Mouse (Mus musculus): Measurements from ENCODE around the gene Dand5.
"Not testable (repeated sequence)": the region's sequence is repeated elsewhere in the genome, so short reads cannot be mapped to it uniquely, and the experiment has no call there.

The Dand5 gene

DNA sequence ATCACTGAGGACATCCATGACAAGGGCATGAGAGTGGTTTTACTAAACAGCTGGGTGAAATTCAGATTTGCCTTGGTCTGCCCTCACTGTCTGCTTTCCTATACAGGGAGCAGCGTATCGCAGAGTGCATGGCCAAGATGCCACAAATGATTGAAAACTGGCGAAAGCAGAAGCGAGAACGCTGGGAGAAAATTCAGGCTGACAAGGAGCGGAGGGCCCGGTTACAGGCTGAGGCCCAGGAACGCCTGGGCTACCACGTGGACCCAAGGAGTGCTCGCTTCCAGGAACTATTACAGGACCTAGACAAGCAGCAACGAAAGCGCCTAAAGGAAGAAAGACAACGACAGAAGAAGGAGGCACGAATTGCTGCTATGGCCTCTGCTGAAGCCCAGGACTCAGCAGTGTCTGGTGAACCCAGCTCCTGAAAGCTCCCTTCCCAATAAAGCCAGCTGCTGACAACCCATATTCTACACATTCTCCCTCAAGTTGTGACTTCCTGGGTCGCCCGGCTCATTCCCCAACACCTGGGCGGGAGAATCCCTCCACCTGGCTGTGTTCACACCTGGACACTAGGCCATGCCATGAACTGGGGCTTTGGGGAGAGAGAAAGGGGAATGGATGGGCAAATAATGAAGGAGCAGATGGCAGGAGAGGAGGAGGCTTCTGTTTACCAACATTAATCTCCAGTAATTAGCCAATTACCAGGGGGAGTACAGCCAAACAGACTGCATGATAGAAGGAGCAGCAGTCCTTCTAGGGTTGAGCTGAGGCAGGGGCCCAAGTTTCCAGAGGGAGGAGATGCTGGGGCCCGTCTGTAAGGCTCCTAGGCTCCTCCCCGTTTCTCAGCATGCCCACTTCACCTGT, 11.6 kb upstream of the Dand5 start:
- DNase-seq, result no peak

DNA sequence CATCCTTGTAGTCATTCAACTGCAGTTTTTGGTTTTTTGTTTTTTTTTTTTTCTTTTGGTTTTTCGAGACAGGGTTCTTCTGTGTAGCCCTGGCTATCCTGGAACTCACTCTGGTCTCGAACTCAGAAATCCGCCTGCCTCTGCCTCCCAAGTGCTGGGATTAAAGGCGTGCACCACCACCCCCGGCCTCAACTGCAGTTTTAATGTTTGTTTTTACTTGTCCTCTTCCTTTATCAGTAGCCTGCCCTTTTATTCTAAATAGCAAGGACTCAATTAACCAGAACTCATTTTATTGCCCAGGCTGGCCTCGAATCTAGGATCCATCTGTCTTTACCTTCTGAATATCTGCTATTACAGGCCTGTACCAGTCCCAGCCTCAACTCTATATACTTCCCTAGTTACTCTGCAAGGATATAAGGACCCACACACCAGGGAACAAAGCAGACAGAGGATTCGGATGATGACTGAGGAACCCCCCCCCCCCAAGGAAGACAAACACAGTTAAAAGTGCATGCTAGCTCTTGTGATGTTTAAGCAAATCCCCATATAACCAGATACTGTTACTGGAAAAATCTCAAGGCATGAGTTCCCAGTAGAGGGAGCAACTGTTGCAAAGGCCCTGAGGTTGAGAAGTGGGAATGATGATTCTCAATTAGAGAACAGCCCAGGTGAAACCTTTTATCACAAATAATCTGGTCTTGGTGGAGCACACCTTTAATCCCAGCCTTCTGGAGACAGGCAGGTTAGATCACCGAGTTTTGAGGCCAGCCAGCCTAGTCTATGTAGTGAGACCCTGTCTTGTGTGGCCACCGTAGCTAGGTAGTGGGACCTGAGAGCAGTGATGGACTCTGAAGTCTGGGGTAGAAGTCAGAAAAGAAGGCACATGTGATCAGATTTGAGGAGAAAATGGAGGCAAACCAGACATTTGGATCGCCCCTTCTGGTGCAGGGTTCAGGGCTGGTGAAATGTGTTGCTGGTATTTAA, 10.4 kb upstream of the Dand5 start:
- DNase-seq, result no peak

DNA sequence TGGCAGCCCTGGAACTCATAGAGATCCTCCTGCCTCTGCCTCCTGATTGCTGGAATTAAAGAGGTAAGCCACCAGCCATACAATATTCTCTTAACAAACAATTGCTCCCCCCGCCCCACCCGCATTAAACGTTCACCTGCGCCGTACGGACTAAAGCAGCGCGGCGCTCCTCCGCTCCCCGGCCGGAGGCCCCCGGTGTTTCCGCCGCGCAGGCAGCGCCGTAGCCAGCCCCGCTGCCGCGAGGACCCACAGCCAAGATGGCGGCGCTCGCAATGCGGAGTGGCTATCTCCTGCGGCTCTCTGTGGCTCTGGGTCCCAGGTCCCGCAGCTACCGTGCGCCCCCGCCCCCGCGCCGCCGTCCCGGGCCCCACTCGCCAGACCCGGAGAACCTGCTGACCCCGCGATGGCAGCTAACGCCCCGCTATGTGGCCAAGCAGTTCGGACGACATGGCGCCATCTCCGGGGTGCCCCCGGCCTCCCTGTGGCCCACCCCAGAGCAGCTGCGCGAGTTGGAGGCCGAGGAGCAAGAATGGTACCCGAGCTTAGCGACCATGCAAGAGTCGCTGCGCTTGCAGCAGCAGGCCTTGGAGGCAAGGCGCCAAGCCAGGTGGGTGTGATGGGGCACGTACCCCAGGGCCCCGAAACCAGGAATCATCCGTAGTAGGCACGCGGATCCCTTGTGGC, 9.6 kb upstream of the Dand5 start:
- peak; percentile 77 to 92 for DNase-seq

- DNase-seq, result peak; percentile 28 to 50
Measured at GRCm38 (mm10) chr8:84831490-84831889, 8.9 kb upstream of the Dand5 start, which contains the start of gene Gadd45gip1. TSS of gene Gadd45gip1 (plus strand) at chr8:84831522.

GRCm38 (mm10) chr8:84826518-84826917, 3.9 kb upstream of the Dand5 start:
- DNase-seq, result not testable (repeated sequence)

DNA sequence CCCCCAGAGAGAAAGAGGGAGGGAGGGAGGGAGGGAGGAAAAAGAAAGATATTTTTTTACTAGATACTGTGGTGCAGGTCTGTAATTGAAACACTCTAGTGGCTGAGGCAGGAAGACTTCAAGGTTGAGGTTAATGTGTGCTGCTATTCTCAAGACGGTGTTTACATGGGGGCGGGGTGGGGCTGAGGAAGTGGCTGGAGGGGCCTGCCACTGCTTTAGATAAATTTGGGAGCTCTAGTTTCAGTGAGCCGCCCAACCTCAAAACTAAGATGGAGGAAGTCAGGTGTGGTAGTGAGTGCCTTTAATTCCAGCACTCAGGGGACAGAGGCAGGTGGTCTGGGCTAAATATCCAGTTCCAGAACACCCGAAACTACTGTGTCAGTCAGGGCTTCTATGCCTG, 3.0 kb upstream of the Dand5 start:
- no peak for DNase-seq

DNA sequence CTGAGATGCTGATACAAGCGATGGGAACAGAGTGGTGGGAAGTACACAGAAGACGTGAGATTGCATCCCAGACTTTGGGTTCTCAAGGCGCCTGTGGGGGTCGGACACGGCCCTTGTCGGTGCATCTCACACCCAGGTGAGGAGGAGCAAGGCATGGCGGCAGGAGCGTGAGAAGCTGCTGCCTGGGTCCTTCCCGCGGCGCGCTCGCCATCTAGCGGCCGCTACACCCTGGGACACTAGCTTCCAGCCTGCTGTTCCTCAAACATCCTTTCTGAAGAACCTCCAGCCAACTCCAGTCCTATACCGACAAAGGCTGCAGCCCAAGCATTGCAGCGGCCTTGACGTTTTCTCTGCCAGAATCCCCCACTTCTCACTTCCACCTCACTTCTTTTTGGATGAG, 1.0 kb upstream of the Dand5 start:
- DNase-seq, result peak; percentile 58 to 83

- no peak for DNase-seq
Measured at GRCm38 (mm10) chr8:84816117-84816516, 6.5 kb downstream of the Dand5 start.

DNA sequence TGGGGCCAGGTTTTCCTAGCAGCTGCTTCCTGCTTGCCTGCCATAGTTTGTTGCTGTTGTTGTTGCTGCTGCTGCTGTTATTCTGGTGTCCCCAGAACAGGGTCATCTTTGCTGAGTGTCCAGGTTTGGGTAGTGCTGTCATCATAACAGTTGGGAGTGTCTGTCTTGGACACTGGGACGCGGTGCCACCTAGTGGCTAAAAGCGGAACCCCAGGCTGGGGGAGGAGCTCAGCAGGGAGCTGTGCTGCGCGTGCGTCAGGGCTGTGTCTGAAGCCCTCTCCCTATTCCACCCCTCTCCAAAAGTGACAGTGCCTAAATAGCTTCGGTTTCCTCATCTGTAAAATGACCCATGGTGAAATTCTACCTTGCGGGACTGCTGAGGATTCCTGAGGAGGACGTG, 7.1 kb downstream of the Dand5 start:
- peak; percentile 90 to 98 for DNase-seq

DNA sequence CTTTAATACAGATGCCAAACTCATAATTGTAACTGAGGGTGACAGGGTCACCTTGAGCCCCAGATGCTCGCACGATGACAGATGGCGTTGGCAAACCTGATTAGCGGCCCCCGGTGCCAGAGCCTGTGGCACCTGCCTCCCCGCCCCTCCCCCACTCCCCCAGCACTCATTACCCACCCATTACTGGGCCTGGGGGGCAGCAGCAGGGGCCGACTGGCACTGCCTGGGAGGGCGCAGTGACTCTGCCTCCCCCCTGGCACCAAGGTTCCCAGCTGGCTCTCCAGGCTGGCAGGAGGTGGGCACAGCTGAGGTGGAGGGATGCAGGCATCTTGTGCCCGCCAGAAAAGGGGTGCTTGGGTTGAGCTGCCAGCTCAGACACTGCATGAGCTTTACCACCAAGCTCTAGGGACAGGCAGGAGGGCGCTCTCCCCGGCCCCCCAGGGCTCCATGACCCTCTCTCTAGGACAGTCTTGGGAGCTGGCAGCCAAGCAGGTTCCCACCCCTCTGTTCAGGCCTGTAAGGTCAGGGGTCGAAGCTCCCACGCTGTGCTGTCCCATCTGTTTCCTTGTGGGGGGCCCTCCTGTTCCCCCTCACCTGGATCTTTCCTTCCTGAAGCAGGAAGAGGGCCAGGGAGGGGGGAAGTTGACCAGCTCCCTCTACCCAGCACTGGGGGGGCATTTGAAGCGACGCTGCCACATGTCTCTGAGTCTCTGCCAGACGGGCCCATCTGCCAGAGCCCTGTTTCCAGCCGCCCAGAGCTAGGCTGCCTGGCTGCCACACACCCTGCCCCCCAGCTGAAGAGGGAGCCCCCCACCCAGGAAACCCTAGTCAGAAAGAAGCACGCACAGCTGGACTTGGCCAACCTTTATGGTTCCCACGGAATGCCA, 7.8 kb downstream of the Dand5 start:
- no peak for DNase-seq

DNA sequence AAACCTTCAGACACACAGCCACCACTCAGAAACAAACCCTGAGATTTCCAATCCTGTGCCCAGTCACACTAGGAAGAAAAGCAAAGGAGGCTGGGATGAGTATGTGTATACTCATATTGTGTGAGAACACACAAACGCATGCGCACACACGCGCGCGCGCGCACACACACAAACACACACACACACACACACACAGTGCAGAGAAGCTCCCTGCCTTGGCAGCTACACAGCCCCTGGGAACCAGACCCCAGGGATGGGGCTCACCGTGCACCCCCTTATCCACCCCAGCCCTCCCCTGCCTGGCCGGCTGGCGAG, 8.4 kb downstream of the Dand5 start:
- DNase-seq, result no peak

- no peak for DNase-seq
Measured at GRCm38 (mm10) chr8:84813830-84814229, 8.8 kb downstream of the Dand5 start.

DNA sequence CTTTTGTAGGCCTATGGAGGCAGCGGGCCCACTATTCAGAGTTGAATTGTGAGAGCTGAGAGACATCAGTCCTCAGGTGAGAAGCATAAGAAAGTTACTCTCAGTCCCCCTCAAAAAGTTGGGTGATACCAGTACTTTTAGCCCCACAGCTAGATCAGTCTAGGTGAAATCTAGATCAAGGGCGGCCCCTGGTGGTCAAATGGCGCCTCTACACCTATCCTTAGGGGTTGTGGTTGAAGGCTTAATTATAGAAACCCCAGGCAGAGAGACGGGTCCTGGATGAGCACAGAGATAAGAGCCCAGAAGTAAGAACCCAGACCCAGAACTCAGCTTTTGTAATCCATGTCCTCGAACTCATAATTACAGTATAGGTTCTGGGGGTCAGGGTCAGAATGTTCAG, 9.6 kb downstream of the Dand5 start:
- DNase-seq, result peak; percentile 76 to 92

DNA sequence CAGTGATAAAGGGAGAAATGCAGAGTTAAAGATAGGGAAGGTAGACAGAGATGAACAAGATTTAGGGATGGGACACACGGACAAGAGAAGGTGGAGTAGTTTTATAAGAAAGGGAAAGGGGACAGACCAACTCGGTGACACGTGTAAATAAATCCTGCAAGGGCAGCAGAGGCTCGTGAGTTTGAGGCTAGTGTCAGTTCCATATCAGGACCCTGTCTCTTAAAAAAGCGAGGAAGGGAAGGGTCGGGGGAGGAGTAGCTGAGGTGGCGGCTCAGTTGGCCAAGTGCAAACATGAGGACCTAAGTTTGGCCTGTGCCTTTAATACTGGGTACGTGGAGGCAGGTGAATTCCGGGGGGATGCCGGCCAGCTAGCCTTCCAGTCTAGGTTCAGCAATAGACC, 11.3 kb downstream of the Dand5 start:
- DNase-seq, result no peak

DNA sequence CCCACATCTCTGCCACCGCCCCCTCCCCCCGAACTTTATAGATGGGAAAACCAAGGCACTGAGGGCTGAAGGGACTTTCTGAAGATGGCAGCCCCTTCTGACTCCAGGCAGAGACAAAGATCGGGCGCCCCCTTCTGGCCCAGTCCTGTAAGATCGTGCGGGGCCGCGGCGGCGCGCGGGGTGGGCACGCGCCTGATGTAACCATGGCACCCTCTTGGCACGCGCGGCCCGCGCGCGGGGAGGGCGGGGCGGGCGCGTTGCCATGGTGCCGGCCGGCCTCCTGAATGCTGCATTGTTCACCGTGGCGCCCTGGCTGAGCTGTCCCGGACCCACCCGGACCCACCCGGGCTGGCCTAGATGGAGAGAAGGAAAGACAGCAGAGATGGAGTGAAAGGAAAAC, 11.7 kb downstream of the Dand5 start:
- DNase-seq, result peak; percentile 88 to 95

GRCm38 (mm10) chr8:84809941-84810280, 12.7 kb downstream of the Dand5 start:
- DNase-seq, result no peak

GRCm38 (mm10) chr8:84809109-84809940, 13.3 kb downstream of the Dand5 start:
- no peak for DNase-seq

GRCm38 (mm10) chr8:84806031-84806430, 16.6 kb downstream of the Dand5 start:
- DNase-seq, result no peak

DNA sequence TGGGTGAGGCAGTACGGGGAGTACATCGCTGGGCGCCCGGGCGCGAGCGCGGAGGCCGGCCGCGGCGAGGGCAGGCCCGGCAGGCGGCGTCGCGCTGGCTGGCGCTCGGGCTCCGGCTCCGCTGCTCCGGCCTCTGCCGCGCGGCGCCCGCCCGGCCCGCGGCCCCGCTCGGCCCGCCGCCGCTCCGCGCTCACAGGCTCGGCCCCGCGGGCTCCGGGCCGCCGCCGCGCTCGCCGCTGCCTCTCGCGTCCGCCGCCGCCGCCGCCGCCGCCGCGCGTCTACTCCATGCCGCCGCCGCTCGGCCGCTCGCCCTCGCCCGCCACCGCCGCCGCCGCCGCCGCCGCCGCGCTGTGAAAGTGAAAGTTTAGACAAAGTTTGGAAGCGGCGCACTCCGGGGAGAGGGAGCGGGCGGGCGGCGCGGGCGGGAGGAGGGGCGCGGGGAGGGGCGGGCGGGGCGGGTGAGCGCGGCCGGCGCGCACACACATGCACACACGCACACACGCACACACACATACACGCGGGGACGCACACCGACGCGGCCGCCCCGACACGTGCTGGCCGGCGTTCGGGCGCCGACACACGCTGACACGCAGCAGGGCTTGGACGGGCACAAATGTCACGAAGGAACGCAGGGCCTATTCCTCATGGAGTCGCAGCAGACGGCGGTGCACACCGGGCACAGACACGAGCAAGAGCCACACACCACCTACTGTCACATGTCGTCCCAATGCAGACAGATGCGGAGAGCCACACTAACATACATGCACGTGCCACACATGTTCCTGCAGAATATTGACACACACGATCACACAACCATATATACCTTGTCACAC, 22.4 kb downstream of the Dand5 start, which contains the start of gene Nfix:
Nfix (minus strand) TSS at position 346 of the 833 bp plus-strand sequence.
- DNase-seq, result peak; percentile 77 to 87

Data from kidney, postnatal 36 days (tissue).